Mouse (Mus musculus): ENCODE results near the gene Gm28053.
"Not testable (repeated sequence)": the region's sequence is repeated elsewhere in the genome, so short reads cannot be mapped to it uniquely, and the experiment has no call there.

Gm28053 gene

GRCm38 (mm10) chr6:48718455-48718854, at the start of gene Gm28053, which contains the start of gene Gimap7:
Gm28053 (plus strand) TSS chr6:48718607.
Gimap7 (plus strand) TSS chr6:48718621.
- no peak for DNase-seq (ENCODE audit: low spot score)

- no peak for DNase-seq (ENCODE audit: low spot score)
These were observed 48.9 kb upstream of the Gm28053 start for GRCm38 (mm10) chr6:48669446-48669969.

DNA sequence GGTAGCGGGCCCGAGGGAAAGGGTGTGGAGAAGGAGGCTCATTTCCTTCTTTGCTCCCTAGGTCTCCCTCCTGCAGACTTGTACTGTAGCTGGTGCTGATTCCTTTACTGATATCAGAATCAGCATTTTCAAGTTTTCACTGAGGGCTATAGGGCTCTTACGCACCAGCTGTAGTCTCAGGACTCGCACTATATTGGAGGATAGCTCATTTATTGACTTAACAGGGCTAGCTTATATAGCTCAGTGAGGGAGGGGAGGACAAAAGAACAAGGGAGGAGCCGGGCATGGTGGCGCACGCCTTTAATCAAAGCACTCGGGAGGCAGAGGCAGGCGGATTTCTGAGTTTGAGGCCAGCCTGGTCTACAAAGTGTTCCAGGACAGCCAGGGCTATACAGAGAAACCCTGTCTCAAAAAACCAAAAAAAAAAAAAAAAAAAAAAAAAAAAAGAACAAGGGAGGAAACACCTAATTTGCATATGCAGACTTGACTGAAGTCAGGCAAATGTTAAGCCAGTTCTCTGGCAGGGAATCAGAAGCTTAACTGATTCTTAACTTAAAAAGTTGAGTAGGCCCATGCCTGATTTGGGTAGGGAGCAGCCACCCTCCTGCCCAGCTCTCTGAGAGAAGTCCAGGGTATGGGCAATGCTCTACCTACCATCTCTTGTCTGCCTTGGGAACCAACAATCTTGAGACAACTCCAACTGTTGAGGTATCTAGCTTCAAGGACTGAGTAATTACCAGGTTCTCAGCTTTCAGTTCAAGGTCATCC, 43.9 kb upstream of the Gm28053 start:
- no peak for DNase-seq (ENCODE audit: low spot score)

GRCm38 (mm10) chr6:48675400-48675930, 42.9 kb upstream of the Gm28053 start:
- DNase-seq (ENCODE audit: low spot score): no peak

DNA sequence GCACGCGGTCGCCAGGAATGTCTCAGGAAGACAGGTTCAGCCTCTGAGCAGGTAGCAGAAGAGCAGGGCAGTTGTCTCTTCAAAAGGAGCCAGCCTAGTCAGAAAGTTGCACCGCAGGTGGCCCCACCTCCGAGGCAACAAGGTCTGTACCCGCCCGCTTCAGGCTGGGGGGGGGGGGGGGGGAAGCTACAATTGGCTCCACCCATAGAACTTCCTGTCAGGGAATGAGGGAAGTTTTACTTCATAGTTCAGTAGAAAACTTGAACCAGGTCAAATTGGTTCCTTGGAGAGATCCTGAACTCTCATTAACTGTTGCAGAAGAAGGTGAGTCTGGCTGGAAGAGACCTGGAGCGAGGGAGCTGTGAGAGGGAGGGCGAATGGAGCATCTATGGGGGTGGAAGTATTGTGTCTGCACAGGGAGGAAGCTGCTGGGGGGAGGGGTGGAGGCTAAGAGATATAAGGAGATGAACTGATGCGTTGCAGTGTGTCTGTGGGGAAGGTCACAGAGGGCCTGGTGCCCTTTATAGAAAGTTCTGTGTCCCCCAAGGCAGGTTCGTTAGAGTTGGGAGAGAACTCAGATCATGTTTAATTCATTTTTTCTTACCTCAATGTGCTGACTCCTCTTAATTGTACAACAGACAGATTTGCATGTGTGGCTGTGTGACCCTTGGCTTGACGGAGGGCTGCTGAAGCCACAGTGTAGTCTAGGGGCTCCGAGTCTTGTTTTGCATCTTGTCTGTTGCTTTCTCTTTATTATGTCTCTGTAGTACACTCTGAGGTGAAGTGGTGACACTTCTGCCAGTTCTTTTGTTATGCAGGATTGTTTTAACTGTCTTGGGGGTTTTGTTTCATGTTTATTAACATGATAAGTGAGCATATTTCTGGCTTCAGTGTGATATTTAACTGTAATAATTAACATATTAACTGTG, 42.2 kb upstream of the Gm28053 start, which contains the start of gene Gimap9:
Gene Gimap9, plus strand, starts transcription at position 199 of the 929 bp plus-strand sequence.
- no peak for DNase-seq (ENCODE audit: low spot score)

DNA sequence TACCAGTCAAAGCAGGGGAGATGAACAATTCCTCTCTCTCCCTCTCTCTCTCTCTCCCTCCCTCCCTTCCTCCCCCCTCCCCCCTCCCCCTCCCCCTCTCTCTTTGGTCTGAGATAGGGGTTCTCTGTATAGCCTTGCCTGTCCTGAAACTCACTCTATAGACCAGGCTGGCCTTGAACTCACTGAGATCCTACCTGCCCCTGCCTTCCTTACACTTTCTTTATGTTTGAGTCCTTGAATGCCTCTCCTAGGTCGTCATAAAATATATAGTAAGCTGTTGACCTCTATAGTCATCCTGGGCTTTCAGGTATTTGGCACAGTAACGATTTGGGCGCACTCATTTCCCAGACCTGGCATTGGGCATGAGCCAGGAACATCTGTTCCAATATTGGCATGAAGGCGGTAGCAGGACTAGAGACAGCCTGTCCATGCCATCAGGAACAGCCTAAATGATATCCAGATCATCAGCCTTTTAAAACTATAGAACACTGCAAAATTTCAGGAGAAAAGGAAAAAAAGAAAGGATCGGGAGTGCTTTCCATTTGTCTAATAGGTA, 41.5 kb upstream of the Gm28053 start:
- no peak for DNase-seq (ENCODE audit: low spot score)

GRCm38 (mm10) chr6:48677492-48678345, 40.7 kb upstream of the Gm28053 start:
- DNase-seq (ENCODE audit: low spot score): no peak

DNA sequence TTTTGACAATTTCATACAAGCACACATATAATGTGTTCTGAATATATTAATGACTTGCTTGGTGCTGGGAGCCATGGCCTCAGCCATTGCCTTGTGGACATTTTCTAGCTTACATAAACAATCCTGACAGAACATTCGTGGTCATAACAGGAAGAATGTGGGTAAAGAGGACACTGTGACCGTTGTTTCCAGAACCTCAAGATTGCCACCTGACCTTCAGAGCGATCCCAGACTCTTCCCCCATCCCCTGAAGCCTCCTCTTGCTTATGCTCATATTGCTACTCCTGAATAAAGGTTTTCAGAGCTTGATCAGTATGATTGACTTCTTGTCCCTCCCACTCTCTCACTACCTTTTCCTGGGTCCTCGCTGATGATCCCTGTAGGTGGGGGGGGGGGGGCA, 40.0 kb upstream of the Gm28053 start:
- DNase-seq (ENCODE audit: low spot score): no peak

GRCm38 (mm10) chr6:48679701-48680100, 38.7 kb upstream of the Gm28053 start:
- DNase-seq (ENCODE audit: low spot score): no peak

- no peak for DNase-seq (ENCODE audit: low spot score)
These were observed 38.0 kb upstream of the Gm28053 start for GRCm38 (mm10) chr6:48680421-48680820.

DNA sequence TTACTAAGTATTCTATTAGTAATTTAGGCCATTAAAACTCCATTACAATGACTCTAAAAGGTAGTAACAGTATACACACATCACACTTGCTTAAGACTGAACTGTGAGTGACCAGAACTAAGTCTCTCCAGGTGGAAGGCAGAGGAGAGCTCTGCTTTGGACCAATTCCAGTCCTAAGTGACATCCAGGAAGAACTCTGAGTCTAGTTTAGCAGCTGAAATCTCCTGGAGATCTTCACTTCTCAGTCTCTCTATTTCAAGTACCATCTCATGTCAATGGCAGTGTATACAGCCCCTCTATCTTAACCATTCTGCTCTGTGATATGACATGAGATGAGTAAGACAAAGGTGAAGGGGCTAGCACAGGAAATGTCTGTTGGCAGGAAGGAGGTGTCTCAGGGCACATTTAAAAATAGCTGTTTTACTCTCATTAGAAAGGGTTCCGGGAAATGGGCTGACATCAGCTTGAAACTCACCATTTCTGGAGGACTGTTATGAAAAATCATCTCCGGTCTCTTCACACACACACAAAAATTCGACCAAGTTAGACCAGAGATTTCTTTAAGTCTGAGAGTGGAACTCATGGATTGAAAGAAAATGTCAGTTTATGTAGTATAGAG, 36.8 kb upstream of the Gm28053 start:
- DNase-seq (ENCODE audit: low spot score): no peak

DNA sequence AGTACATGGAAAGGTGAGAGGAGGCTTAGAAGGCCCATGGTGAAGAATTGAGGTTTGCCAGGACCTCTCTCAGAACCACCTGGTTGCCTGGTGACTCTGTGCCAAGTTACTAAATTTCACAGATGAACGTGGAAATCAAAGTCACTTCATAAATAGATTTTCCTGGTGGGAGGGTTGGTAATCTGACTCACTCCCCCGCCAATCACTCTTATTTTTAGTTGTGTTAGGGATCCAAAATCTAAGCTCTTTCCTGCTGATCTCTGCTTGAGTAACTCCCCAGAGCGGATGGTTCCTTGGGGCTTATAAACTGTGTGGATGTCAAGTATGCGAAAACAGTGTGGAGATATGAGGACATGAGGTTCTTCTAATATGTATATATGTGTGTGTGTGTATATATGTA, 36.1 kb upstream of the Gm28053 start:
- DNase-seq (ENCODE audit: low spot score): no peak

DNA sequence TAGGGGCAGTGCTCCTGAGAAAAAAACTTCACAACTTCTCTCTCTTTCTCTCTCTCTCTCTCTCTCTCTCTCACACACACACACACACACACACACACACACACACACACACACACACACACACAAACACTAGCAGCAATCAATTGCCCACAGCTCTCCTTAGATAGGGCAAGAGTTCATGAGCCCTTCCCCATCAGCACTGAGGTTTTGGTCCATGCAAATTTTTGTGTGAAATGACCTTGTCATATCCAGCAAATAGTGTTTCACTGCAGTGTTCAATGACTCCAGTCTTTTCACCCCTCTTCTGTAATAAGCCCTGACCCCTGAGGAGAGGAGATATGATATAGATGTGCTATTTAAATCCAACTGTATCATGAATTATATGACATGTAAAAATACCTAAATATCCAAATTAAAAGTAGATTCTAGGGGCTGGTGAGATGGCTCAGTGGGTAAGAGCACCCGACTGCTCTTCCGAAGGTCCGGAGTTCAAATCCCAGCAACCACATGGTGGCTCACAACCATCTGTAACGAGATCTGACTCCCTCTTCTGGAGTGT, 35.1 kb upstream of the Gm28053 start:
- not testable (repeated sequence) for DNase-seq (ENCODE audit: low spot score)

DNA sequence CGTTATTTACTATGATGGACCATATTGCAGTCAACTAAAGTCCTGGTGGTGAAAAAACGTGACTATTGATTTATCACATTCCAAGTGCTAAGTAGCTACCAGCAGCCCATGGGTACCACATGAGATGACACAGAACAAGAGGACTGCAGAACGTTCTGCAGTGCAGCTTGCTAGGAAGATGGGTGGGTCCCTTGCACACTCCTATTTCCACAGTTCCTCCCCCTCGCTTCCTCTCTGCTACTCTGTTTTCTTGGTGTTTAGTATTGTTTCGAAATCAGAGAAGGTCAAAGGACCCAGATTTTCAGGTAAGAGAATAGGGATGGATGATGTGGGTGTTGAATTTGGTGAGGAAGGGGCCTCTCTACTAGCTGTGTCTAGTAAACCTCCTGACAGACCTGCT, 34.1 kb upstream of the Gm28053 start, which contains the start of gene Gimap4:
Gene Gimap4, plus strand, starts transcription at position 231 of the 400 bp plus-strand sequence.
- no peak for DNase-seq (ENCODE audit: low spot score)

DNA sequence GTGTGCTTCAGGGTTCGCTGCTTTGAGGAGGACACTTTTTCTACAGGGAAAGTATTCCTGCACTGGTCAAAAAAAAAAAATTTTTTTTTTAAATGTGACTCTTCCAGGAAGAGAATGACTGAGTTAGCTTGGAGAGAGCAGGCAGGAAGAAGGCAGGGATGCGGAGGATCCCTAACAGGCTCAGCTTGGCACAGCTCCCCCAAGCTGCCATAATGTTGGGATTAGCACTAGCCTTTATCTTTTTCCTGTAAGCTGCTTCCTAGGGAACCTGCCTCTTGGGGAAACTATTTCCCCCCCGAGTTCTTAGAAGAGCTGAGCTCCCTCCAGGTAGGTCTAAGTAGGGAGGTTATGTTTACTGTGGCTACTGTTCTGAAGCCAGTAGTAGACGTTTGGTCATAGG, 33.6 kb upstream of the Gm28053 start:
- DNase-seq (ENCODE audit: low spot score): no peak

GRCm38 (mm10) chr6:48685251-48685650, 33.2 kb upstream of the Gm28053 start:
- DNase-seq (ENCODE audit: low spot score): no peak

DNA sequence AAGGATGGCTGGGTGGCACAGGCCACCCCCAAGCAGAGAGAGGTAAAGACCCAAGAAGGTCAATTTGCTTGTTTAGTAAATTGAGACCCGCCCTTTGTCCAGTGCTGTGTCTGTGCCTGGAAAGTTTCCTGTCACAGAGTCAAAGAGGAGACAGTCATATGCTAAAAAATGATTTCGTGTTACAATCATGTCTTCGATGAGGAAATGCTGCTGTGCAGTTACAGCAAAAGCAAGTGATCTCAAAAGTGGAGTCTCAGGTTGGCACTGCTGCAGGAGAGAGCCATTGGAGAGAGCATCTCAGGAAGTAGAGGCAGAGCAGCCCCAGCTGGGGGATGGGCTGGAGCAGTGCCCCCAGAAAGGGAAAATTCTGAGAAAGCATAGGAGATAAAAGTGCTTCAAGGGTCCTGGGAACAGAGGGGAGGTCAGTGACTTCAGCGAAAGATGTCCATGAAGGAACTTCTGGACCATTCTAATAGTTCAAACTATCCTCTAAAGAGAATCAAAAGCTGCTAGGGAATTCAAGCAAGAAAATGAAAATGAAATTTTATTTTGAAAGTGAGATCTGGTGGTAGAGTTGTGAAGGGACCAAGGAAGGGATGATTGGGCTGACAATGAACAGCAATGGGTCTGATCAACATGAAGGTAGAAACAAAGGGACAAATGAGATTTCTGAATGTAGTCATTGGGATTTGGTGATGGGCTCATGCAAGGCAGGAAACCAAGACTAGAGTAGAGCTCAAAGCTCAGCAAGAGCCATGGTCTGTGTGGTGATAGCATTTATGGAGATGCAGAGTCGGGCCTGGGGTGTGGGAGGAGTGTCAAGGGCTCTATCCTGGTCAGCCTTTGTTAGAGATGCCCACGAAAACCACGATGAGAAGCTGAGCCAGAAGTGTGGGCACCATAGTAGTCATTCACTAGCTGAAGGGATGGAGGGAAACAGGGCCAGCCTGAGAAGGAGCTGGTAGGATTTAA, 32.4 kb upstream of the Gm28053 start:
- no peak for DNase-seq (ENCODE audit: low spot score)

DNA sequence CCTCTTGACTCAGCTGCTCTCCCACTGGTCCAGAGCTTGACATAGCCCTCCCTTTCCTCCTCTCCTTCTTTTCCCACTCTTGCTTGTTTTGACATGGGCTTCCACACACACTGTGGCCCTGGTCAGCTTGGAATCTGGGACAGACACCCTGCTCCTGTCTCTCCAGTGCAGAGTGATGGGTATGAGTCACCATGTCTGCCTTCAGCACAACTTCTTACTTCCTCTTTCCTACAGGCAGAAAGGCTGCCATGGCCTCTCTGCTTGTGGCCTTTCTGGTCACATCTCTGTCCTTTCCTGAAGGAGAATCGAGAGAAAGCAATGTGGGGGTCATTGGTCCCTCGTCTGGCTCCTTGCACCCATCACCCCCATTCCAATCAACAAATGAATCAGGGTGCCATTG, 31.3 kb upstream of the Gm28053 start:
- DNase-seq (ENCODE audit: low spot score): no peak

DNA sequence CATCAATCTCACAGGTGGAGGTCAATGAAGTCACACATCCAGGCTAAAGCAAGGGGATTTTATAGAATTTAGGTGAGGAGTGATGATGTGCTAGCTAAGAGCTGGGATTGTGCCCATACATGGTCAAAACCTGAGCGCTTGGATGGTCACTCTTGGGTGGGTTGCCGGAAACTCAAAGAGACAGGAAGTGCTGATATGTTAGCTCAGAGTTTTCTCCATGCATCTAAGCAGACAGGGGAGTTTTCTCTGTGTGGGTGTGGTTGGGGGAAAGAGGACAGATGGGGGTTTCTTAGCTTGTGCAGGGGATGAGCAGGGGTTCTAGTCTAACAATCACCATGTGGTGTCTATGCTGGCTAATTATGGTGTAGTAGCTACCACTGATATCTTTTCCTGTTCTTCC, 29.1 kb upstream of the Gm28053 start:
- DNase-seq (ENCODE audit: low spot score): no peak

All from urinary bladder, postnatal 10 days (tissue).